Mouse (Mus musculus) gastrocnemius, postnatal 25 days (tissue): ENCODE data around the gene Lrrc4. TPM values are rescaled to one million over a fixed set of nuclear protein-coding genes. Genes with fewer than 3 reads are reported as not detected.

ENCODE experiments used
- DNase-seq: peaks from one replicate; pipeline ENCODE4 v3.0.0; 2022
- total RNA-seq, 2 experiments: library from RNA; stranded (reverse); gene quantifications; 1 replicate in 1 of 2; 2 replicates in 1 of 2; pipeline ENCODE4 v1.2.3; 2021

The Lrrc4 gene
- total RNA-seq, 2 experiments from 2014 or later, result 0.19 to 0.49 TPM

DNA sequence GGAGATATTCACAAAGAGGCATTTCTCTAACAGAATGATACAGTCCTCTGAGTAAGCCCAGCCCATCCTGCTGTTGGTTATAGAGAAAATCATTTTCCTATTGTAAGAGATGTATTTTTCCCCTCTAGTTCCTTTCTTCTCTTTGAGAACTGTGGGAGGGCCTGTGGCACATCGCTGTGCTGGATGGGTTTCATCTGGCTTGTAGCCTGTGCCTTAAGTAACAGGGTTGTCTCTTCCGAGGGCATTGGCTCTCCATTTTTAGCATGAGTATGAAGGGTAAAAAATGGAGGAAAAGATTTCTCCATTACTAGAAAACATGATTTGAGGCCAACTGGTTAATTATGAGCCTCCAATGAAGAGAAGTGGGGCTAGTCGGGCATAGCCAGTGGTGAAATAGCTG lies 216.1 kb downstream of the Lrrc4 start:
- DNase-seq, result no peak

GRCm38 (mm10) chr6:28614856-28615255 lies 216.7 kb downstream of the Lrrc4 start:
- no peak for DNase-seq

- DNase-seq, result no peak
Observed at GRCm38 (mm10) chr6:28613441-28613840, 218.1 kb downstream of the Lrrc4 start.

Other genes starting within 250 kb of the Lrrc4 start
- gene Lep, start 228.5 kb upstream of the Lrrc4 start, total RNA-seq, result 10 to 100 TPM in 1 of 2 experiments, under 1 TPM in 1; 0.26 to 16.0 TPM